Mouse (Mus musculus): Measurements from ENCODE around the gene Ppp2r5a.

Gene Ppp2r5a

DNA sequence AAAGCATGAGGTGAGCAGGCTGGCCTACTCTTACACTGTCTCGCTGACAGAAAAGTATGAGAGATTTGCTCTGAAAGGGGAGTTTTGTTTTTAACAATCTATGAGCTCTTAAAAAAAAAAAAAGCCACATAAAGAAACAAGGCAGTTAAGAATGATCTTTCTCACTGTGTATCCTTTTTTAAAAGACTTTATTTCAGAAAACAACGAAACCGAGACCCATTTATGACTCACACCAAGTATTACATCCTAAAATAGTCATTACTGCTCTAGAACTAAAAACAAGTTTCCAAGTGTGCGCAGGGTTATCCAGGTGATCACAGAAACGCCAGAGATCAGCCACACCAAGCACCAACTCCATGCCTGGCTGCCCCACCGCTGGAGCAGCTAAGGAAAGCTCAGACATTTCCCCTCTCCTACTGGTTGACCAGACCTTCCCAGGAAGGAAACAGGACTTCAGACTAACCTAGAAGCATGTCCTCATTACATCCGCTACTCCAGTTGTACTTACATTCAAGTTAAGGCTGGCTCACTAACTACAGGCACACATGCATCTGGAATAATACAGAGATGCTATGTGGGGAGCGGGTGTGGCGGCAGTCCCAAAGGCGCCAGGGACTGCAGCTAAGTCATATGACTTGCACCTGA is 18.2 kb downstream of the Ppp2r5a start:
- in situ Hi-C loops (cut with MboI; ENCODE audit: low sequenced_read_pairs) = no loop called here

DNA sequence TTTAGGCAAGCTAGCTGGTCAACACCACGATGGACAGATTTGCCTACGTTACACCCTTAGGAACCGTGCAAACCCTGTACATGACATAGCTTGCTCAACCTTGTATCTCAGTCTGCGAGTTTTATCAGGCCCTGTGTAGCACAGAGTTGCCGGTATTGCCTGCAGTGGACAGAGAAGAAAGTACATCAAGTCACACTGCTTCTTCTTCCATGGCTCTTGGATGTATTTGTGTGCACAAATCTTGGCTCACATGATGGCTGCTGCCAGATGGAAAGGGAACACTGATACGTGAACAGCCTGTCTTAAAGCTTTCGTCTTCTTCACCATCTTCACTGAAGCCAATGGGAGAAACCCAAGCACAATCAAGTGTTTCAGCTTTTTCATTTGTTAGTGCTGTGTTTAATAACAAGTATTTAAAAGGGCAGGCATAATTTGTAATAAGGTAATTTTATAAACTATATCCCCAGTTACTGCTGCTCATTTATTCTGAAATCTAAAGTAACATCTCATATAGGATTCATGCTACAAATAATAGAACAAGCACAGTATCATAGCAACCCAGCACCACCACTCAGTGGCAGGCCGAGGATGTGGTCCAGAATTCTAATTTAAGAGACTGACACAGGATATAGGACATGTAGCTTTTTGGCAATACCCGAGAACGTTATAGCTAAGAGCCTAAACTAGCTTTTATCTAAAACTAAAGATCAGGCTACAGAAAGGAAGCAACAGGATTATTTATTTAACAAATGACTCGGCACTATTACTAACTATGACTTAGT is 20.9 kb downstream of the Ppp2r5a start:
- in situ Hi-C loops (cut with MboI; ENCODE audit: low sequenced_read_pairs) = no loop called here

DNA sequence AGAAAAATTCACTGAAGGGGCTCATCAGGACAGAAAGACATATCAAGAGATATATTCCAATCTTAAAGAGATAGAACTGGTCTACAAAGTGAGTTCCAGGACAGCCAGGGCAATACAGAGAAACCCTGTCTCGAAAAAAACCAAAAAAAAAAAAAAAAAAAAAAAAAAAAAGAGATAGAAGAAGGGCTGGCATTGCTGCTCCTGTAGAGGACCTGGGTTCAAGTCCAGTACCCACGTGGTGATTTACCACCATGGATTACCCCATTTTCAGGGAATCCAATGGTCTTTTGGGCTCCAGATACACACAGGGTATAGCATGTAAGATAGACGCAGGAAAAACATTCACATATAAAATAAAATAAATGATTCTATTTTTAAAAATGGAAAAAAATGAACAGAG is 22.2 kb downstream of the Ppp2r5a start:
- in situ Hi-C loops (cut with MboI; ENCODE audit: low sequenced_read_pairs) = no loop called here

DNA sequence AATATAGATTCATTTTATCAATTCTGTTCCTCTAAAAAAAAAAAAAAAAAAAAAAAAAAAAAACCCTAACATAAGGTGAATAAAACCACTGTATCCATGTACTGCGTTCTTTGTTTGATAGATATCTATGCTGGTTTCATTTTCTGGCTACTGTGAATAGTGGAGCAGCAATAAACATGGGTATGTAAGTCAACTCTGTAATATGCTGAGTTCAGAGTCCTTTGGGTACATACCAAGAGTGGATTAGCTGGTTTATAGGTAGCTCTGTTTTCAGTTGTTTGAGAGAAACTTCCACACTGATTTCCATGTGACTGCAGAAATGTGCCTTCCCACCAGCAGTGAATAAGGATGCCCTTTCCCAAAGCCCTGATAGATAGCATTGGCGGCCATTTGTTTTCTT is 25.0 kb downstream of the Ppp2r5a start:
- in situ Hi-C loops (cut with MboI; ENCODE audit: low sequenced_read_pairs) = no loop called here

DNA sequence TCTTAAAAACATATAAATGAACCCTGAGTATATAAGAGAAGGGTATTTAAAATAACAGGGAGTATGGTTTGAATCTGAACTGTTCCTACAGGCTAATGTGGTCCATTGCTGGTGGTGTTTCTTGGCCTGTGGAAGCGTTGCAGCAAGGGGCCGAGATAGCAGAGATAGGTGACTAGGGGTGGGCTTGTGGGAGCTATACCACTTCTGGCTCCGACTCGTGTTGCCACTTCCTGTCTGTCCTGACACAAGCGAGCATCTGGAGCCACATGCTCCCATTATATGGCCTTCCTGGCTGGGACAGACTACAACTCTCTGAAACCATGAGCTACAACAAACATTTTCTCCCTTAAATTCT is 27.5 kb downstream of the Ppp2r5a start:
- in situ Hi-C loops (cut with MboI; ENCODE audit: low sequenced_read_pairs) = no loop called here

DNA sequence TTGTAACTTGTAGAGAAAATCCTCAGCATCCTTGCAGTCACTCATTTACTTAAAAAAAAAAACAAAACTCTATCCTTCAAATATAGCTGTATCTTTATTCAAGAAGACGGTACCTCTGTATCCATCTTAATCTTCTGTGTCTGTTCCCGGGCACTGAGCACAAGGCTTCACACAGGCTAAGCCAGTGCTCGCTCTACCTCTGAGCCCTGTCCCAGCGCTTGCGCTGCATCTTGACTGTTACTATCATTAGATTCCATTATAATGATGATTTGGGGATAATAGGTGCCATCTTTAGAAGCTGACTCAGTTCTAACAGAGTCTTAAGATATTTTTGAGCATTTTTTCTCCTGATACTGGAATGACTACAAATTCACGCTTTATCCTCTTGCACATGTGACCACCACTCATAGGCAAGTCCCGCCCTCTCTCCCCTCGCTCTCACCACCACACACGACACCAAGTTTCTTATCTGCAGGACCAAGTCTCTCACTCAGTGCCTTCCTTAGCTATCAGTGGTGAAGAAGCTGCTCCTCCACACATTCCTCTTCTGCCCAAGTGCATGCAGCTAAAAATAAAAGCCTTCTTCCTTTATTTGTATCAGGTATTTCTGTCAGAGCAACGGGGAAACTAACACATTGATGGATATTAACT is 28.0 kb downstream of the Ppp2r5a start:
- in situ Hi-C loops (cut with MboI; ENCODE audit: low sequenced_read_pairs) = no loop called here

DNA sequence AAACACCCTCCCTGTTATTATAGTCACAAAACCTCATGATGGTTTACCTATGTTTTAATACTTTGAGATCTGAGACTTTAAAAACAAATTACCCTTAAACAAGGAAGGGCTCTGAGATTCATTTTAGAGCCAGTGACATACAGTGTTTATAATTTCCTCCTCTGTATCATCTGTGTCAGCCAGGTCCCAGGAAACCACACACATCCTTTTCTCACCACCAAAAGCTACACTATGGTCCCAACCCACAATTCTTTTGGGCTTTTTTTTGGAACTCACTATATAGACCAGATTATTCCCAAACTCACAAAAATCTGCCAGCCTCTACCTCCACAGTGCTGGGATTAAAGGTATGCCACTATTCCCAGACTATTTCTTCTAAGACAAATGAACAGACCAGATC is 33.9 kb downstream of the Ppp2r5a start:
- in situ Hi-C loops (cut with MboI; ENCODE audit: low sequenced_read_pairs) = no loop called here

DNA sequence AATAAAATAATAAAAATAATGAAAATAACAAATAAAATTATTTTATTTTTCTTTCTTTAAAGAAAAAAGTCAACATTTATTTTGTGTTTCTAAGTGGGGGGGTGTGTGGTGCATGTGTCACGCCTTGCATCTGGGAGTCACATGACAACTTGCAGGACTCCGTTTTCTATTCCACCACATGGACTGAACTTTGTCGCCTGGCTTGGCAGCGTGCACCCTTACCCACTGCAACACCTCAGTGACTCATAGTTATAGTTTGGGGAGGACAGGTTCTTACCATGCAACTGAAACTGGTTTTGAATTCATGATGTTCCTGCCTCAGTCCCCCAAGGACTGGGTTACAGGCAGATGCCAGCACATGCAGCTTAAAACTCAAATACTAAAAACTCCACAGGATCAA is 34.9 kb downstream of the Ppp2r5a start:
- in situ Hi-C loops (cut with MboI; ENCODE audit: low sequenced_read_pairs) = no loop called here

GRCm38 (mm10) chr1:191364477-191364876 is 38.6 kb downstream of the Ppp2r5a start:
- in situ Hi-C loops (cut with MboI; ENCODE audit: low sequenced_read_pairs) = no loop called here

GRCm38 (mm10) chr1:191362412-191362811 is 40.7 kb downstream of the Ppp2r5a start:
- in situ Hi-C loops (cut with MboI; ENCODE audit: low sequenced_read_pairs) = no loop called here

DNA sequence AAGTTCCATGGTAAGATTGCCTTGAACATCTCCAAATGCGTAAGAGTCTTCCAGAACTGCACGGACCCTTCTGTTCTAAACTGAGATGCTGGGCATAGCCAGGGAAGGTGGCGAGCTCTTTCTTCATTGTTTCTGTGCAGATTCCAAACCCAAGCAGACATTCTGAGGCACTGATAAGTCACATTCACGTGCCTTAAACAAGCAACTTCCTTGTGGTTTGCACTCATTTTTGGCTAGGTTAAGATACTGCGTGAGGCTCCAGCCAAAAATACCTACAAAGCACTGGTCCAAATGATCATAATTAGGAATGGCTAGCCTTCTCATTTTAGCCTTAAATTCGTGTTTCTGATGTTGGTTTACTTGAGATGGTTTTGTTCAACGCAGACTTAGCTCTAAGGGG is 43.6 kb downstream of the Ppp2r5a start:
- in situ Hi-C loops (cut with MboI; ENCODE audit: low sequenced_read_pairs) = no loop called here

- in situ Hi-C loops (cut with MboI; ENCODE audit: low sequenced_read_pairs) = no loop called here
Observed at GRCm38 (mm10) chr1:191356936-191357335, 46.1 kb downstream of the Ppp2r5a start.

DNA sequence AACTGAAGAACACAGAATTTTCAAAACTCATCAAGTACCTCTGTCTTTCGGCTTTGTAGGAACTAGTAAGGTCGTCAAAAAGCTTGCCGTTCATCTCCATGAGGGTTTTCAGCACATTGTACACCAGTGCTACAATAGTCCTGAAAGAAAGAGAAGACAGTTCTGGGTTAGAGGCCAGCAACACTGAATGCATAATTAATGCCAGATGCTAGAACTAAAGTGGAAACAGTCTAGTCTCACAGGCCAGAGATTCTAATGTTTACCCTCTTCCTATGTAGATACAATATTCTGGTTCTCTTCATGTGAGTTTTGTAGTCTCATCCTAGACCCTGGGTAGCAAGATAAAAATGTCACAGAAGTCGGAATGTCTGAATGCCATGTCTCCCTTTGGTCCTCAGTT is 49.2 kb downstream of the Ppp2r5a start:
- in situ Hi-C loops (cut with MboI; ENCODE audit: low sequenced_read_pairs) = no loop called here

- in situ Hi-C loops (cut with MboI; ENCODE audit: low sequenced_read_pairs) = no loop called here
Observed at GRCm38 (mm10) chr1:191352786-191353488, 50.1 kb downstream of the Ppp2r5a start.

DNA sequence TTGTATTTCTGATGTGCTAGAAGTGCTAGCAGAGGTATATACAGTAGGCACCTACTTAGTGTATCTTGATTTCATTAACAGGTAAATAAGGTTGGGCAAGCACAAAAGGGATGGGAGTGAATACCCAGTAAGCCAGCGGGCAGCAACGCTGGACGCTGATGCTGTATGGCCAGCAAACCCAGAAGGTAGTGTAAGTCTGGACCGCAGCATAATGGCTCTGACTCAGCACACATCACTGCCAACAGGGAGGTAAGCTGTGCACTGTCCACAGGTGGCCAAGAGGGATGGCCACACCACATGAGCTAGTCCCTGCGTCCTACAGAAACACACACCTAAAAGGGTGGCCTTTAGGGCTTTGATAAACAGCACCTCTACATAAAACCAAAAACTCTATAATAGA is 52.7 kb downstream of the Ppp2r5a start:
- in situ Hi-C loops (cut with MboI; ENCODE audit: low sequenced_read_pairs) = no loop called here

GRCm38 (mm10) chr1:191349486-191350037 is 53.5 kb downstream of the Ppp2r5a start:
- in situ Hi-C loops (cut with MboI; ENCODE audit: low sequenced_read_pairs) = loop anchor here (25.0 kb wide), 1 partner anchor 463 kb away; the partner anchor contains the start of gene Nek2

GRCm38 (mm10) chr1:191348996-191349395 is 54.1 kb downstream of the Ppp2r5a start:
- in situ Hi-C loops (cut with MboI; ENCODE audit: low sequenced_read_pairs) = loop anchor here (25.0 kb wide), 1 partner anchor 463 kb away; the partner anchor contains the start of gene Nek2

DNA sequence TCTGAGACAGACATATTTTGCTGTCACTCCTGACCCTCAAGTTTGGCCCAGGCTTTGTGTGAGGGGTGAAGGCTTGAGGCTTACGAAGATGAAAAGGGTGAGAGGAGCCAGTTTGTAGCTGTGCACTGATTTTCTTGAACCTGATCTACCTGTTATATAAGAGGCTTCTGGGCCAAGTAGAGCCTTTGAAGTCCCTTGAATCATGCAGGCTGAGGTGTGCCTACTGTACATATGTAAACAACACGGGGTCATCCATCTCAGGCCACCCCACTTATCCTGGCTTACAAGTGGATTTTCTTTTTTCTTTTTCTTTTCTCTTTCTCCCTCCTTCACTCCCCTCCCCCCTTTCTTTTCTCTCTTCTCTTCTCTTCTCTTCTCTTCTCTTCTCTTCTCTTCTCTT is 54.5 kb downstream of the Ppp2r5a start:
- in situ Hi-C loops (cut with MboI; ENCODE audit: low sequenced_read_pairs) = loop anchor here (25.0 kb wide), 1 partner anchor 464 kb away; the partner anchor contains the start of gene Nek2

DNA sequence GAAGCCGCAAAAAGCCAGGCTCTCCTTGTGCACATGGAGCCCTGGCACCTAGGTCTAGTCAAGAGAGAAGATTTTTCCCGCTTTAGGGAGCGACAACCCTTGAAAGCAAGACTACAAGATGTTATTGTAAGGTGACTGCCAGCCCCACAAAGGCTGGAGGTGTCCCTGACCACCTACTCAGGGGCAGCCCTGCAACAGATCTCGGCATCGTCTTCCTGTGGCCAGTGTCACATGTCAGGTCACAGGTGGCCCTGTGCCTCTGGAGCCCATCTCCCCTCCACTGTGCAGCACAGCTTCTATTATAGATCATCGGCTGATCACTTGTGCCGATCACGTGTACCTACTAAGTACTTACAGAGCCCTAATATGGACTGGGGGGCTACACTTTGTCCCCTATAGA is 55.5 kb downstream of the Ppp2r5a start:
- in situ Hi-C loops (cut with MboI; ENCODE audit: low sequenced_read_pairs) = loop anchor here (25.0 kb wide), 1 partner anchor 465 kb away; the partner anchor contains the start of gene Nek2

GRCm38 (mm10) chr1:191340530-191340929 is 62.5 kb downstream of the Ppp2r5a start:
- in situ Hi-C loops (cut with MboI; ENCODE audit: low sequenced_read_pairs) = loop anchor here (25.0 kb wide), 1 partner anchor 472 kb away; the partner anchor contains the start of gene Nek2

GRCm38 (mm10) chr1:191339876-191340275 is 63.2 kb downstream of the Ppp2r5a start:
- in situ Hi-C loops (cut with MboI; ENCODE audit: low sequenced_read_pairs) = loop anchor here (25.0 kb wide), 1 partner anchor 472 kb away; the partner anchor contains the start of gene Nek2

Data from CH12F3 (cell line).